Mouse (Mus musculus) subcutaneous adipose tissue, adult 2 months (tissue): ENCODE data around the gene Vmn1r198. TPM values are rescaled to one million over a fixed set of nuclear protein-coding genes. Genes with fewer than 3 reads are reported as not detected.

Experiments used
- polyA plus RNA-seq: library from polyadenylated mRNA; depleted of rRNA; stranded (reverse); fragments of >200 nt; gene quantifications from 2 replicates; pipeline ENCODE4 v1.2.3, GENCODE M21; 2012; ENCODE audit warnings: low replicate concordance; rRNA removed

The Vmn1r198 gene
- not detected in 2 replicates for polyA plus RNA-seq

GRCm38 (mm10) chr13:22350064-22350463 lies at the start of gene Vmn1r198:
TSS of gene Vmn1r198 (plus strand) at chr13:22350364.

DNA sequence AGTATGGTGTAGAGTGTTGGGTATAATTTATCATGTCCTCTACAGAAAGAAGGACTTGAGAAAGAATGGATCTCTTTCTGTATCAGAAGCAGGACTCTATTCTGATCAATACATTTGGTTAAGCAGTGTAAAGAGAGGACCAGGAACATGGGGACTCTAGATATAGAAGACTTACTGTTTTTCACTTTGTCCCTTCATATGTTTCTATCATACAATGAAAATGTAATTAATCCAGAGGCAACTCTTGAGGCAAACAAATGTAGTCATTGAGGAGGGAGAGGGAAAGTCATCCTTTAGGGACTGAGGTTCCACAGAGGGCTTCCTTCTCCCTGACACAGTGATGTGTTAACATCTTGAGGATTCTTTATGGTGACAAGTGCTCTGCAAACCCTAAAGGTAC lies 25.9 kb upstream of the Vmn1r198 start, which contains the start of gene Vmn1r197:
Gene Vmn1r197, plus strand, starts transcription at position 301 of the 400 bp plus-strand sequence.

GRCm38 (mm10) chr13:22379518-22379917 lies 29.4 kb downstream of the Vmn1r198 start, which contains the start of gene Vmn1r199:
TSS of gene Vmn1r199 (plus strand) at chr13:22379818.

GRCm38 (mm10) chr13:22390073-22390472 lies 39.9 kb downstream of the Vmn1r198 start, which contains the start of gene Vmn1r200:
TSS of gene Vmn1r200 (plus strand) at chr13:22390373.

Other genes starting within 250 kb of the Vmn1r198 start
- gene Vmn1r189, start 244.5 kb upstream of the Vmn1r198 start, polyA plus RNA-seq = not detected in 2 replicates
- not detected in 2 replicates for gene Vmn1r191, start 166.4 kb upstream of the Vmn1r198 start, polyA plus RNA-seq
- gene Vmn1r192, start 159.2 kb upstream of the Vmn1r198 start, polyA plus RNA-seq = not detected in 2 replicates
- gene Vmn1r193, start 127.2 kb upstream of the Vmn1r198 start, polyA plus RNA-seq = not detected in 2 replicates
- not detected in 2 replicates for gene Vmn1r194, start 106.1 kb upstream of the Vmn1r198 start, polyA plus RNA-seq
- not detected in 2 replicates for gene Vmn1r195, start 79.8 kb upstream of the Vmn1r198 start, polyA plus RNA-seq
- gene Vmn1r196, start 60.4 kb upstream of the Vmn1r198 start, polyA plus RNA-seq = not detected in 2 replicates
- not detected in 2 replicates for gene Vmn1r197, start 25.8 kb upstream of the Vmn1r198 start, polyA plus RNA-seq
- not detected in 2 replicates for gene Vmn1r199, start 29.5 kb downstream of the Vmn1r198 start, polyA plus RNA-seq
- not detected in 2 replicates for gene Vmn1r200, start 40.0 kb downstream of the Vmn1r198 start, polyA plus RNA-seq
- gene Vmn1r201, start 121.6 kb downstream of the Vmn1r198 start, polyA plus RNA-seq = not detected in 2 replicates
- 0.03 TPM in 1 of 2 replicates, not detected in the other for gene Vmn1r202, start 155.0 kb downstream of the Vmn1r198 start, polyA plus RNA-seq
- not detected in 2 replicates for gene Vmn1r203, start 167.8 kb downstream of the Vmn1r198 start, polyA plus RNA-seq
- gene Vmn1r204, start 202.8 kb downstream of the Vmn1r198 start, polyA plus RNA-seq = not detected in 2 replicates
- not detected in 2 replicates for gene Vmn1r205, start 242.6 kb downstream of the Vmn1r198 start, polyA plus RNA-seq